Mouse (Mus musculus): ENCODE measurements around the gene Cdc40.

The Cdc40 gene

DNA sequence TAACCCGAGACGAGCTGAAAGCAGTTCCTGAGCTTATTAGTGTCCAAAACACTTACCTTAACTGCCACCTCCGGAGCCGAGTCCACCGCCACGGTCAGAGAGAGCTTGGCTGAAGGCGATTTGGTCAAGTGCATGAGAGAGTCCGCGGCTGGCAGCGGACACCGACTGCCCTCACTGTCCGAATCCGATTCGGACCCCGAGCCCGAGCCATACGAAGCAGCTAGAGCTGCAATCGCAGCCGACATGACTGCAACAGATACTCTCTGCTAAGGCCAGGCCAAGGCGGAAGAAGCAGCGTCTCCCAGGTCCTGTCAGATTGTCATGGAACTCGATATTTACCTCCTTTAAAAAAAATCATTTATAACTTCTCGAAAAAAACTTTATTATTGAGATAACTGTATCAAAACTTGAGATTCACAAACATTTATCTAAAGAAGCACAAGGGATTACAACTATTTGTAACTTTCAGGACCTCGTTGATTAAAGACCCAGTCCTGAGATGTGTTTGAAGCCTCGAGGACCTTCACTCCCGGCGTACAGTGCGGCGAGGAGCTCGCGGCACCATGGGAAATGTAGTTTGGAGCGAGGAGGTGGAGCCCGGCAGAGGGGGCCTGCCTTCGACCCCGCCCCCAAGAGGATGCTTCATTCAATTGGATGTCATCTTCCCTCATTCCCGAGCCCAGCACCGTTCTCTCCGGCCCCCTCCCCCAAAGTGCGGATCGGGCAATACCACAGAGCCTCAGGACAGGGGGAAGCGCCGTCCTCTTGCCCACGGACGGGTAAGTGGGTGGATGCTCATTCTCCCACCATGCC, at the start of gene Cdc40, which contains the start of gene Wasf1:
Gene Cdc40 (minus strand): TSS at position 481 of the 813 bp plus-strand sequence.
Gene Wasf1 (plus strand): TSS at position 645 of the 813 bp plus-strand sequence.
- peak; percentile 78 for DNase-seq (ENCODE audit: low read depth, low spot score)

DNA sequence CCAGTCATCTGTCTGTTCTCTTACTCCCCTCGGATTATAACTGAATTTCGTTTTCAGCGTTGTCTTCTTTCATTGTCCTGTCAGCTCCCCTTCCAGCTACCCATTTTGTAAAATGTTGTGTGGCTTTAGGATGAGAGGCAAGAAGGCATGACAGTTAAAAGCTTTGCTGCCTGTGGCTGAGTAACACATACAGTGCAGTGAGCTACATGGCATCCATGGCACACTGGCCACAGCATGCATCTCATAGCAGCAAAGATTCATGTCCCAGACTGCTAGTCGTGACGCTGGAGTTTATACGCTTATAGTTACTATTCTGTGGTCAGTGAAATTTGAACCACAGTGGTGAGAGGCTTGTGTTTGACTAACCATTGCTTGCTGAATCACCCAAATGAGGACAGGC, 36.4 kb upstream of the Cdc40 start:
- no peak for DNase-seq (ENCODE audit: low read depth, low spot score)

DNA sequence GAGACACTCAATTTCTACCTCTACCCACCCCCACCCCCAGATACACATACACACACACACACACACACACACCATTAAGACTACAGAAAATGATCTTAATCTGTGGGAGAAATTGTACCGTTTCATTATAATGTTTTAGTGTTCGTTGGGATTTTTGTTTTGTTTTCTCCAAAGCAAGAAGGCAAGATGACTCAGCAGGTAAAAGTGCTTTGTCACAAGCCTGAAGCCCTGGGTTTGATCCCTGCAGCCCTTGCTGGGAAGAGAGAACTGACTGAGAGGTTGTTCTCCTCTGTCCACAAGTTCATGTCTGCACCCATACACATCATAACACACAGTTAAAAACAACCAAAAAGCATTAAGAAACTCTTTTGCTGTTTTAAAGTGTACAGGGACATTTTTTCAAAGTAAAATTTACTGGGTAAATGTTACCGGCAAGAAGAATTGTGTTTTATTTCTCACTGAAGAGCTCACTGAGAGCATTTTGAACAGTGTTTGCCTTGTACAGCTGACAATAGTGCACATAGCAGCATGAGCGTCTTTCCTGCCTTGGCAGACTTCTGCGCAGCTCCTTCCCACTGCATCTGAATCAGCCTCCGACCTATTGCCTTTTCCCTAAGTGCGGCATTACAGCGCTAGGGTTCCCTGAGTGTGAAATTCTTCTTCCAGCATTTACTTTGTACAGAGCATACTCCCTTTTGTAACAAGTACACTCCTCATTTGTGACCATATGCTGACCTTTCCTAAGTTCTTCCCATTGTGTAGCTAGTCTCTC, 35.7 kb upstream of the Cdc40 start:
- DNase-seq (ENCODE audit: low read depth, low spot score) = no peak

DNA sequence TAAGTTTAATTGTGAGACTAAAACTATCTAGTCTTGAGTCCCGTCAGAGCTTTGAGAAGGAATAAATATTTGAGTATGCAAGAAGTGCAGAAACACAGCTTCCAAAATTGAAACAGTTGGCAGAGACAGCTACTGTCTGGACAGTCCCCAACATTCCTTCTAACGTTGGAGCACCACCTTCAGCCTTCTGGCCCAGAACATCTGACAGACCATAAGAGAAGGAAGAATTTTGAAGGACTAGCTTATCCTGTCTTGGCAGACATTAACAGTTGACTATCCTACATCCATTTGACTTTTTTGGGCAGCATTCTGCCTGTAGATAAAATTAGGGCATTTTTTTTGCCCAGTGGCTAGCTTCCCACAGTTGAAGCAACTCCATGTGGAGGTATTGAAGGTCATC, 32.1 kb upstream of the Cdc40 start:
- DNase-seq (ENCODE audit: low read depth, low spot score) = no peak

DNA sequence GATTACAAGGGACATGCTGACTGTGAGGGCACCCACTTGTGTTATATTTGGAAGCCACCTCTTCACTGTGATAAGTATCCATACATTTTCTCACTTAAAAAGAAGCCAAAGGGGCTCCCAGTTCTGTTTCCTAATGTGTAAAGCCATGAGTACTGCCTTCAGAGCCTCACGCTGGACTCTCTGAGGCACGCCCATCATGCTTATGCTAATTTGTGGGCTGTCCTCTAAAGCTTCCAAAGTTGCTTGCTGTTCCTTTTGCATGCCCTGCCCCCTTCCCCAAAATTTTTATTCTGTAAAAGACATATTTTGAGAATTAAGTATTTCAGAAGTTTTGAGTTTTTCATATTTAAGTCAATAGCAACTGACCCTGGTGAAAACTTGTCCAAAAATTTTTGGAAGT, 27.7 kb upstream of the Cdc40 start:
- DNase-seq (ENCODE audit: low read depth, low spot score) = no peak

DNA sequence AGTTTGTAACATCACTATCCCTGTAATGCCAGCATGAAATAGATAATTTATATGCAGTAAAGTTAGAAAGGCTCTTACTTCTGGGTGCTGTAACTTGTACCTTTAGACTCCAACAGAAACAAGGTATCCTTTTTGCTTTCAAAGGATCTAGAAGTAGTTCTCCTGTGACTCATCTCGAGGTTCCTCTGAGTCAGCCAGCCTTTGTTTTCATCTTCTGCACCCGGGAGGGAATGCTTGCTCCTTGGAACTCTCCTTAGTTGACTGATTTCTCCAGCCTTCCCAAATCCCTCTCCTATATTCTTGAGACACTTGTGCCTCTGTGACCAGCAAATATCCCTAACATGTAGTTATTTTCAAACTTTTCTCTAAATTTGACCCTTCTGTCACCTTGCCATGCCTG, 25.5 kb upstream of the Cdc40 start:
- DNase-seq (ENCODE audit: low read depth, low spot score) = no peak

DNA sequence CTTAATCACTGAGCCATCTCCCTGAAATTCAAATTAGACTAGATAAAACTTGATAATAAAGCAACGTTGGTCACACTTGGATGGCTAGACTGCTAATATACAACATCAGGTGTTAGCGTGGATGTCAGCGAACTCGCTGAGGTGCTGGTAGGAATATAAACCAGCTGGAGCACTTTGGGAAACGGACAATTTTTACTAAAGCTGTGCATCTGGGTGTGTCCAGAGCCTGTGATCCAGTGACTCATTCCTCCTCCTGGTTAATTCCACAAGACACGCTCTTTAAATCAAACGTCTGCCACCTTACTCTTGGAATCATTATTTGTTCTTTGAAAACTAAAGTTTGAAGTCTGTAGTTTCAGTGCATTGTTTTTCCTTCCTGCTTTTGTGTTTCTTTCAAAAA, 23.7 kb upstream of the Cdc40 start:
- DNase-seq (ENCODE audit: low read depth, low spot score) = no peak

DNA sequence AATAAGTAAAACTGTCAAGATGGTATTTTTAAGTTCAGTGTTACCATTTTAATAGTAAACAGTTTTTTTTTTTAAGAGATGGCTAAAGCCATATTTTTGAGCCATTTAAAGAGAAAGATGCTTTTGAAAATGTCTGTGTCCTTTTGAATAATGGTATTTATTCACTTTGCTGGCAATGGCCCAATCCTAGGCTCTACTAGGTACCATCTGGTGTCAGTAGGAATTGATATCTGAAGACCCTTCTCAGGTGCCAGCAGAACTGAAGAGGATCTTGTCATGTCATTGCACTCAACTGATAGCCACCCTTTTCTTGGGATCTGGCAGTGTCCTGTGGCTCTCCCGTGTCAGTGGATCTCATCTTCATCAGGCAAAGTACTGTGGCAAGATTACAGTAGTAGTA, 23.0 kb upstream of the Cdc40 start:
- no peak for DNase-seq (ENCODE audit: low read depth, low spot score)

DNA sequence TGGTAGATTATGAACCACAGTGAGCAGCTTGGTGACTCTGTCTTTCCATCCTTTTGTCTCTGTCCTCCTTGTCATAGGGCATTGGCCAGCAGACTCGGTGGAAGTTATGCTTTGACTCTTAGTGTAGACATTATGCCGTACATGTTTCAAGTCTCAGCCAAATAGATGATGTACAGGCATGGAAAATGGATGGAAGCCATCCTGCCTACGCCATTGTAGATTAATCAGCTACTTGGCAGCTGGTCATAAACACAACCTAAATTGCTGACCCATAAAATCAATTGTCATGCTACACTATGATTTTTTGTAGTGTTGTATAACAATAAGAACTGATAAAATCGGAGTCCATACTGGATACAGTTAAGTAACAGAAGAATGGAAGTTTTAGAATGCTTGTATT, 18.7 kb upstream of the Cdc40 start:
- DNase-seq (ENCODE audit: low read depth, low spot score) = no peak

DNA sequence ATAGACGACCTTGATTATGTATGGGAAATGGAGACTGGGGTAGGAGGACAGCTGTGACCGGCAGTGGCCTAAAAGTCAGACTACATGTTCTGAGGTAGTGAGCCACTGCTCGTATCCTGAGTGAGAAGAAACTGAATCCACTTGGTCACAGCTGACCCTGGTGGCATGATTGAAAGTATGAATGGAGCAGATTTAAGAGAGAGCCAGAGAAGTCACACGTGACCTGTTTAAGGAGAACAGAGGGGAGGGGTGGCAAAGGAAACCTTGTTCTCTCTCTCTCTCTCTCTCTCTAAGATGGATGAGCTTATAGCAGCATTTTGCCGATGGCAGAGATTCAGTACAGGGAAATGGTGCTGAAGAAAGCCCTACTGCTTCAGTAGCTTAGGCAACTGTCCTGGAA, 13.5 kb upstream of the Cdc40 start:
- DNase-seq (ENCODE audit: low read depth, low spot score) = no peak

DNA sequence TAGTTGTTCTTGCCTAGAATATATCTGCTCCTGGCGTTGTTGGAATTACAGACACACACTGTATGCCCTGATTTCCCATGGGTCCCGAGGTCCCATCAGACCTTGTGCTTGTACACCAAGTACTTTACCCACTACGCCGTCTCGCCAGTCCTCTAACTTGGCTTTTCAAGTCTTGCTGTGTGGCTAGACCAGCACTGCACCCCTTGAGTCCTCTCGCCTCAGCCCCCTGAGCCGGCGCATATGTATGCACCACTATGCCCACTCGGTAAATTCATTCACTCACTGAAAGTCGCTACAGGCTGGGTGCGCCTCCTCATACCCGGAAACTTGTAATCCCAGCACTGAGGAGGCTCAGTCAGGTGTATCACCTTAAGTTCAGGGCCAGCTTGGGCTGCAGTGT, 12.7 kb upstream of the Cdc40 start:
- DNase-seq (ENCODE audit: low read depth, low spot score) = no peak

DNA sequence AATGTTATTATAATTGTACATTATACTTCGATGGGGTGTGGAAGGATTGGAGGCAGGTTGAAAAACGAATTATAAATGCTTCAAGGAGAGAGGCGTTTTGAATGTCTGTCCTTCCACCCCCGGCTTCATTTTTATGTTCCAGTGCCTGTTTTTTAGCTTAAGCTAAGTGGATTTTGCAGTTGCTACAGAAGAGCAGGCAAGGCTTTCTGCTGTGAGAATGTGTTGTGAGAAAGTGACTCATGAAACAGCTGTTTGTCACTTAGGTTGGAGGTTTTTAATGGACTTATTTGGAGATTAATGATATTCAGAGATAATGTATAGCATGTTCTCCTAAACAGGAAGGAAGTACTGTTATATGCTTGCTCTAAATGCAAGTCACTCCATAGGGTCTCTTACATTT, 6.0 kb upstream of the Cdc40 start:
- no peak for DNase-seq (ENCODE audit: low read depth, low spot score)

DNA sequence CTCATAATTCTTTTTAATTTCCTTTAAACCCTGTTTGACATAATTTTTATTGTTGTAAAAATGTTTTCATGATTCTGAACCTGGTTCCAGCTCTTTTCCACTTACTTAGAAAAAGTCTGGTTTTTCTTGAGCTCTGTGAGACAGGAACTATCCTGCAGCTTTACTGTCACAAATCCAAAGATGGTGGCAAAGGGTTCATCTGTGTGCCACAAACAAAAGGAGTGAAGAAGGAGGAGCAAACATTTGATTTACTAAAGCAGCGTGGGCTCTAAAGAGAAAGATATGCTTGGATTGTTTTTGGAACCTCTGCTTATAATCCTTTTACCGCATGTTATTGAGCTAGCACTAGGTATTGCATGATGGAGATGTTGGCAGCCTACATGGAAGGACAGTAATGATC, 4.2 kb upstream of the Cdc40 start:
- DNase-seq (ENCODE audit: low read depth, low spot score) = no peak

DNA sequence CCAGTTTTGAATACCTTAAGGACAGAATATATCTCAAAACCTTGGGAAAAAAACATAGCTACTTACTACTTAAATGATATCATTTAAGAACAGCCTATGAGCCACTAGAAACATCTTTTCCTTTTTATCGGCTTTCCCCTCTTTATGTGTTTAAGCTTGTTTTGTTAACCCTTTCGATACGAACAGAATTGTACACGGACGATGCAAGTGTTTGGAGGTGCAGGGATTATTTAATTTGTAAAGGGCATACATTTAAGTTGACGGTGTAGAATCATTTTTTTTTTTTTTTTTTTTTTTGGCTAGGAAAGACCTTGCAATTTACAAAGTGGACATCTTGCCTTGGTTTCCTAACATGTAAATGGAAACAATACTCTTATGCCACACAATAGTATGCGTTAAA, 2.3 kb upstream of the Cdc40 start:
- no peak for DNase-seq (ENCODE audit: low read depth, low spot score)

DNA sequence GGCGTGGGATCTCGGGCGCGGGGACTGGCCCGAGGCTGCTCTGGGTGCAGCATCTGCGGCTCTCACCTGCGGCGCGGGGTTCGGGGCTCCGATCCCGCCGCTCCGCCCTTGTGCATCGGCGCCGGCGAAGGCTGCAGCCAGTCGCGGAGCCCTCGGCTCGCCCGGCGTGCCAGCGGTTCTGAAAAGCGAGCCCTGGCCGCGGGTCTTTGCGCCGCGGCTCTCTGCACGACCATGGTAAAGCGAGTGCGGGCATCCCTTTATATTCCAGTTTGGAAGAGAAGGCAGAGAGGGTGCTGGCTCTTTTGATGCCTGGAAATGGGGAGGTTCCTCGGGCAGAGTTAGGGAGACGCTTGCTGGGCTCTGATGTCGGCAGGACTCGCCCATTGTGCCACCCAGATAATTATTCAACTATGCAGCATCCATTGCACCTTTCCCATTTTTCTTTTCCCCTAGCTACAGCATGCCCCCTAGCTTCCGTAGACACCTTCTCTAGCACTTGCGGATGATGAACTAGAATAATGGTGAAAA, 1.2 kb upstream of the Cdc40 start:
- no peak for DNase-seq (ENCODE audit: low read depth, low spot score)

DNA sequence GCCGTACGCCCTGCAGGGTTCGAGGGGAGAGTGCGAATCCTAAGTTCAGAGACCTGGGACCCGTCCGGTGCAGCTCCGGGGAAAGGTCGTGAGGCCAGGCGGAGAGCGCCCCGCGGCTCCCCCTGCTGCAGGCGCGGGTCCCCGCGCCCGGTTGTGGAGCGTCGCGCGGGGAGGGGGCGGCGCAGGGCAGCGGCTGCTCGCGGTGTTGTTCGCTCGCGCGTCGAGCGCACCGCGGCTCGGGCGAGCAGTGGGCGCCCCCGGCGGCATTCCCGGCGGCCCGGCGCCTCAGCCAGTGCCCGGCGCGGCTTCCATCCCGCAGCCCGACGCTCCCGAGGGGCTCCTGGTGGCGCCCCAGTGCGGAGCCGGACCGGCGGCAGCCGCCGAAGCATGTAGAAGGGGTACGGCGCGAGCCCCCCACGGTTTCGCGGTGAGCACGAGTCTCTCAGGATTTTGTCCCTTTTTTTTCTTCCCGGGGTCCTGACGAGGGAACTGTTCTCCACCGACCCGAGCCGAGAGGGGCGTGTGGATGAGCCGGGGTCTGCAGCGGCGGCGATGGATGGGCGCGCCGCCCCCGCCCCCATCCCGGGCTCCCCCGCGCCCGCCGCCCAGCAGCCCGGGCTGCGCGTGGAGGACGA, 650 bp upstream of the Cdc40 start:
- no peak for DNase-seq (ENCODE audit: low read depth, low spot score)

DNA sequence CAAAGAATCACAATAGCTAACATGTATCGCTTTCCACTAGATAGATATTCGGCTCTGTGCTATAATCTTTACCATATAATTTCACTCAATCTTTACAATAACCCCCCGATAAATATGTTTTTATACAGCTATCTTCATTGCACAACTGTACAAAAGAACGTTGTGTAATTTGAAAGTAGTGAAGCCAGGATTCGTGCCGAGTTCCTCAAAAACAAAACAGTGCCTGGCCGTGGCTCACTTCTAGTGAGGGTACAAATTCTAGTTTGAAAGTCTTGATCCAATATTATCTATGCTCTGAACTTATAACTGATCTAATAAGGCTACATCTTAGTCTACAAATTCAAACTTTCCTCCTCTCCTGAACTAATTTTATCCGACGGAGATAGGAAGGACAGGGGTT, 778 bp downstream of the Cdc40 start:
- DNase-seq (ENCODE audit: low read depth, low spot score) = no peak

DNA sequence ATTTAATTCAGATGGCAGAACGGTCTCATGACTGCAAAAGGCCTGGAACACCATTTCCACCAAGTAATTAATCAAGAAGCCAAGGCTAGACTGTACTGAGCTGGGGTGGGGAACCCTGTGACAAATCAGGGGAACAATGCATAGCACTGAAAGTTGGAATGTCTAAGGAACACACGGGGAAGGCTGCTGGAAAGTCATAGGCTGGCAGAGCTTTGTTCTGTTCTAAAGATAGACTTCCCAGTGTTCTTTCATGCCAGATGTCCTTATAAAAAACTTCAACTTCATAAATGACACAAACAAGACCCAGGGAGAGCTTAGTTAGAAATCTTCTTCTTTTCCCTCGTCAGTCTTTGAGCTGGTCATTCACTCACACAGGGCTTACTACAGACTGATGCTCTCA, 1.9 kb downstream of the Cdc40 start:
- no peak for DNase-seq (ENCODE audit: low read depth, low spot score)

DNA sequence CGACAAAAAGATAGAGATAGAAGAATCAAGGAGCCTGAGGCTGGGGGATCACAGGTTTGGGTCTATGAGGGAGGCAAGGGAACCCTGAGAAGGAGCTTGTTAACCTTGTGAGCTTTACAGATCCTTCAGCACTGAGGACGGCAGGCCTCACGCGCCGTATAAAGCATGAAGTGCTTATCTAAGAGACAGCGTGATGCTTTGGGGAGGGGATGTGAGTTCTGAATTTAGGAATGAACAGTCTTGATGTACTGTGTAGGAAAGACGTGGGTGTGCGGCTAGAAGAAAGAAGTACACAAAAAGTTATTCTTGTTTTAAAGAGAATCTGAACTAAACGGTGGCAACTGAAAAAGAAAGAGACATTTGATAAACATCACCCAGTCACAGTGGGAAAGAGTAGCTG, 3.1 kb downstream of the Cdc40 start:
- no peak for DNase-seq (ENCODE audit: low read depth, low spot score)

DNA sequence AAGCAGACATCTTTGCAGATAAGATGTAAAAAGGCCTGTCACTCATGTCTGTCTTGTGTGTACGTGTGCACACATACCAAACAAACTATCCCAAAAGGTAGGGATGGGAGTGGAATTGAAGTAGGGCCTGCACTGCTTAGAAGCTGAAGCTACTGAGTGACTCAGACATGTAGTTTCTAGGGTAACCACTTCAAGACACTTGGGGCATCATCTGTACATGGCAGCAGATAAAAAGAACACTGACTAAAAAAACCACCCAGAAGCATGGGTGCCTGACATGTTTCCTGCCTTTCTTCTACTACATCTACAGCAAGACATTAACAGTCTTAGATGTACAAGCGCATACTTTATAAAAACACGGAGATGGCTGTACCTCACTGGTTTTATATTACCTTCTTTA, 4.9 kb downstream of the Cdc40 start:
- no peak for DNase-seq (ENCODE audit: low read depth, low spot score)

DNA sequence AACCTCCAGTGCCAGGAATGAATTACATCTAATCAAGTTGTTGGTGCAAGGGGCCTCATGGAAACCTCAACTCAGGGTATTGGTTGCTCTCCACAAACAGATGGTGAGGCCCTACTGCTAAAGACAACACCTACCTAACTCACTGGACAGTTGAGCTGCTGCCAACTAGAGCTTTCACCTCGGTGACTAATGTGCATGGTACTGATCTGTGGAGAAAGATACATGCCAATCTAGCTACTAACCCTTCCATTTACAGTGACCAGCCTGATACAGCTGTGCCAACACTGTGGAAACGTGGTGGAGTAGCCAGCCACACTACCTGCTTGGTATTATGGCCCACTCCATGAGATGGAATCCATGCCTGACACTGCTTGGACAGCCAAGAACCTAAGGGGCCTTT, 11.1 kb downstream of the Cdc40 start:
- DNase-seq (ENCODE audit: low read depth, low spot score) = no peak

DNA sequence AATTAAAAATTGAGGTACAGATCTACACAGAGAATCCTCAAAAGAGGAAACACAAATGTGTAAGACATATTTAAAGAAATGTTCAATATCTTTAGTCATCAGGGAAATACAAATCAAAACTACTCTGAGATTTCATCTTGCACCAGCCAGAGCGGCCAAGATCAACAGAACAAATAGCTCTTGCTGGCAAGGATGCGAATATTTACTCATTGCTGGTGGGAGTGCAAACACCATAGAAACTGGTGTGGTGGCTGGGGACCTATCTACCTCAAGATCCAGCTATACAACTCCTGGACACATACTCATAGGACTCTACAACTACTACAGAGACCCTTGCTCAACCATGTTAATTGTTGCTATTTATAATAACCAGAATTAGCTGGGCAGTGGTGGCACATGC, 11.8 kb downstream of the Cdc40 start:
- no peak for DNase-seq (ENCODE audit: low read depth, low spot score)

All from c-Kit-negative CD71-positive TER-119-positive erythroid progenitor cells, embryonic 14.5 days (primary cell).